Mouse (Mus musculus): ENCODE results near the gene Psme1. TPM values are rescaled to one million over a fixed set of nuclear protein-coding genes. Genes with fewer than 3 reads are reported as not detected.
A peak's percentile ranks its signal among the peaks of the same experiment; 100 is the strongest.

Psme1 gene
- polyA plus RNA-seq, 1 experiment from 2014 or later = 217 TPM

DNA sequence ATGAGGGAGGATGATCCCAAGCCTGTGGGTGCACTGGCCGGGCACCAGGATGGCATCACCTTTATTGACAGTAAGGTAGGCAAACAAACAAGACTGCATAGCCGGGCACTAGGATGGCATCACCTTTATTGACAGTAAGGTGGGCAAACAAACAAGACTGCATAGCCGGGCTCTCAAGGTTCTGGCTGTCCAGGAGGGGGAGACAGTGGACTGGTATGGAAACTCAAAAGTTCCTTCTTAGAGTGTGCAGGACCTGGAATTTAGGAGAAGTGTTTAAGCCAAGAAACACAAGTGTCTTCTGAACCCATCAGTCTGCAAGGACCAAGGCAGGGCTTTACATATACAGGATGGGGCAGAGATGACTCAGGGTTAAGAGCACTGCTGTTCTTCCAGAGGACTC lies 12.2 kb upstream of the Psme1 start:
- H3K4me2 ChIP-seq (ENCODE audit: low read depth, low read length) = no peak overlapping the region
- H3K9ac ChIP-seq (ENCODE audit: low read depth, low read length) = no peak overlapping the region
- H3K27me3 ChIP-seq (replicated peaks; ENCODE audit: control insufficient read depth, insufficient read depth, low read length) = no peaks in the 10 kb centered on the region
- ATAC-seq = no peak
- peaks cover 21% of the 10 kb centered on the region for H3K36me3 ChIP-seq (ENCODE audit: control insufficient read depth, insufficient read depth, low read length)
- H3K27ac ChIP-seq (ENCODE audit: low read length) = no peak overlapping the region
- no peak overlapping the region for H3K4me3 ChIP-seq (ENCODE audit: low read length)
- H3K4me1 ChIP-seq (ENCODE audit: control insufficient read depth, insufficient read depth, low read length) = peaks cover 11% of the 10 kb centered on the region
- no peaks in the 10 kb centered on the region for H3K9me3 ChIP-seq (ENCODE audit: control insufficient read depth, low read length)
- WGBS = 63% methylated on average over 3 of the region's 3 CpGs

GRCm38 (mm10) chr14:55567496-55567895 lies 10.4 kb upstream of the Psme1 start:
- Histone ChIP-seq H3K27ac (ENCODE audit: low read length) (no peak overlapping the region), H3K4me2 (ENCODE audit: low read depth, low read length) (no peak overlapping the region), H3K4me1 (ENCODE audit: control insufficient read depth, insufficient read depth, low read length) (no peaks in the 10 kb centered on the region), H3K36me3 (ENCODE audit: control insufficient read depth, insufficient read depth, low read length) (peaks cover 21% of the 10 kb centered on the region), H3K9me3 (ENCODE audit: control insufficient read depth, low read length) (no peaks in the 10 kb centered on the region), H3K4me3 (ENCODE audit: low read length) (no peak overlapping the region), H3K27me3 (replicated peaks; ENCODE audit: control insufficient read depth, insufficient read depth, low read length) (no peaks in the 10 kb centered on the region), H3K9ac (ENCODE audit: low read depth, low read length) (no peak overlapping the region)
- no peak for ATAC-seq
- 83% methylated on average over 3 of the region's 3 CpGs for WGBS

- Histone ChIP-seq H3K4me2 (ENCODE audit: low read depth, low read length) (no peak overlapping the region), H3K36me3 (ENCODE audit: control insufficient read depth, insufficient read depth, low read length) (peaks cover 12% of the 10 kb centered on the region), H3K9ac (ENCODE audit: low read depth, low read length) (no peak overlapping the region), H3K9me3 (ENCODE audit: control insufficient read depth, low read length) (no peaks in the 10 kb centered on the region), H3K27ac (ENCODE audit: low read length) (no peak overlapping the region), H3K27me3 (replicated peaks; ENCODE audit: control insufficient read depth, insufficient read depth, low read length) (no peaks in the 10 kb centered on the region), H3K4me1 (ENCODE audit: control insufficient read depth, insufficient read depth, low read length) (0 out of 2 replicates have a peak, but pooled peaks cover 3% of the 10 kb centered on the region), H3K4me3 (ENCODE audit: low read length) (no peak overlapping the region)
- 80% methylated on average over 2 of the region's 2 CpGs for WGBS
- no peak for ATAC-seq
These were observed 7.3 kb upstream of the Psme1 start for GRCm38 (mm10) chr14:55570588-55570987.

GRCm38 (mm10) chr14:55571760-55572159 lies 6.2 kb upstream of the Psme1 start:
- no peak overlapping the region for H3K27ac ChIP-seq (ENCODE audit: low read length)
- ATAC-seq = no peak
- H3K4me2 ChIP-seq (ENCODE audit: low read depth, low read length) = no peak overlapping the region

GRCm38 (mm10) chr14:55575302-55575701 lies 2.6 kb upstream of the Psme1 start, which contains the start of gene Fitm1:
Gene Fitm1, plus strand, starts transcription at chr14:55575617.
- Histone ChIP-seq H3K4me3 (ENCODE audit: low read length) (no peak within 1 kb of the TSS), H3K27ac (ENCODE audit: low read length) (no peak within 1 kb of the TSS), H3K4me1 (ENCODE audit: control insufficient read depth, insufficient read depth, low read length) (peaks cover 15% of the 10 kb centered on the region), H3K9me3 (ENCODE audit: control insufficient read depth, low read length) (no peaks in the 10 kb centered on the region), H3K4me2 (ENCODE audit: low read depth, low read length) (no peak within 1 kb of the TSS), H3K9ac (ENCODE audit: low read depth, low read length) (no peak within 1 kb of the TSS), H3K36me3 (ENCODE audit: control insufficient read depth, insufficient read depth, low read length) (peaks cover 5% of the 10 kb centered on the region), H3K27me3 (replicated peaks; ENCODE audit: control insufficient read depth, insufficient read depth, low read length) (no peaks in the 10 kb centered on the region)
- WGBS = 69% methylated on average over 8 of the region's 8 CpGs
- ATAC-seq = no peak

More at GRCm38 (mm10) chr14:55571760-55572159, 6.2 kb upstream of the Psme1 start:
- H3K9me3 ChIP-seq (ENCODE audit: control insufficient read depth, low read length) = no peaks in the 10 kb centered on the region
- 0 out of 2 replicates have a peak, but pooled peaks cover 3% of the 10 kb centered on the region for H3K4me1 ChIP-seq (ENCODE audit: control insufficient read depth, insufficient read depth, low read length)
- H3K27me3 ChIP-seq (replicated peaks; ENCODE audit: control insufficient read depth, insufficient read depth, low read length) = no peaks in the 10 kb centered on the region
- no peak overlapping the region for H3K4me3 ChIP-seq (ENCODE audit: low read length)
- peaks cover 7% of the 10 kb centered on the region; the same call in 1 of the 2 replicates for H3K36me3 ChIP-seq (ENCODE audit: control insufficient read depth, insufficient read depth, low read length)
- no peak overlapping the region for H3K9ac ChIP-seq (ENCODE audit: low read depth, low read length)

DNA sequence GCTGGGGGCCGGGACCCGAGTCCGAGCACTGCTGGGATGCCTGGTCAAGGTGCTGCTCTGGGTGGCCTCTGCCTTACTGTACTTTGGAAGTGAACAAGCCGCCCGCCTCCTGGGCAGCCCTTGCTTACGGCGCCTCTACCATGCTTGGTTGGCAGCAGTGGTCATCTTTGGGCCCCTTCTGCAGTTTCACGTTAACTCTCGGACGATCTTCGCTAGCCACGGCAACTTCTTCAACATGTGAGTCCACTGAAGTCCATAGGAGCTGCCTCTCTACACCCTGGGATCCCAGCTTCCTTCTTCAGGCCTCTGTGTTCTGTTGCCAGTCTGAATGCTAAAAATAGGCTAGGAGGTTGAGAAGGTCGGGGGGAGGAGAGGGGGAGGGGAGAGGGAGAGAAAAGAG lies 2.2 kb upstream of the Psme1 start:
- Histone ChIP-seq H3K4me2 (ENCODE audit: low read depth, low read length) (no peak overlapping the region), H3K4me3 (ENCODE audit: low read length) (no peak overlapping the region), H3K27ac (ENCODE audit: low read length) (no peak overlapping the region), H3K36me3 (ENCODE audit: control insufficient read depth, insufficient read depth, low read length) (peaks cover 8% of the 10 kb centered on the region), H3K4me1 (ENCODE audit: control insufficient read depth, insufficient read depth, low read length) (peaks cover 15% of the 10 kb centered on the region), H3K9ac (ENCODE audit: low read depth, low read length) (no peak overlapping the region), H3K27me3 (replicated peaks; ENCODE audit: control insufficient read depth, insufficient read depth, low read length) (no peaks in the 10 kb centered on the region), H3K9me3 (ENCODE audit: control insufficient read depth, low read length) (no peaks in the 10 kb centered on the region)
- ATAC-seq = no peak
- 73% methylated on average over 13 of the region's 13 CpGs for WGBS

DNA sequence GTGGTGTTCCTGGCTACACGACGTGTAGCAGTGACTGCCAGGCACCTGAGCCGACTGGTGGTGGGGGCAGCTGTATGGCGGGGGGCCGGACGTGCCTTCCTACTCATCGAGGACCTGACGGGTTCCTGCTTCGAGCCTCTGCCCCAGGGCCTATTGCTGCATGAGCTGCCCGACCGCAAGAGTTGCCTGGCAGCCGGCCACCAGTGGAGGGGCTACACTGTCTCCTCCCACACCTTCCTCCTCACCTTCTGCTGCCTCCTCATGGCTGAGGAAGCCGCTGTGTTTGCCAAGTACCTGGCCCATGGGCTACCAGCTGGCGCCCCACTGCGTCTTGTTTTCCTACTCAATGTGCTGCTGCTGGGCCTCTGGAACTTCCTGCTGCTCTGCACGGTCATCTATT lies 1.5 kb upstream of the Psme1 start:
- 81% methylated on average over 16 of the region's 16 CpGs for WGBS
- Histone ChIP-seq H3K4me1 (ENCODE audit: control insufficient read depth, insufficient read depth, low read length) (peaks cover 15% of the 10 kb centered on the region), H3K4me3 (ENCODE audit: low read length) (no peak overlapping the region), H3K4me2 (ENCODE audit: low read depth, low read length) (no peak overlapping the region), H3K9ac (ENCODE audit: low read depth, low read length) (no peak overlapping the region), H3K9me3 (ENCODE audit: control insufficient read depth, low read length) (no peaks in the 10 kb centered on the region), H3K27me3 (replicated peaks; ENCODE audit: control insufficient read depth, insufficient read depth, low read length) (no peaks in the 10 kb centered on the region), H3K36me3 (ENCODE audit: control insufficient read depth, insufficient read depth, low read length) (peaks cover 13% of the 10 kb centered on the region), H3K27ac (ENCODE audit: low read length) (no peak overlapping the region)
- no peak for ATAC-seq

GRCm38 (mm10) chr14:55578668-55579269 lies 846 bp downstream of the Psme1 start:
- peak; percentile 65 for ATAC-seq
- peaks cover 13% of the 10 kb centered on the region for H3K36me3 ChIP-seq (ENCODE audit: control insufficient read depth, insufficient read depth, low read length)
- peaks cover 15% of the 10 kb centered on the region for H3K4me1 ChIP-seq (ENCODE audit: control insufficient read depth, insufficient read depth, low read length)
- H3K4me2 ChIP-seq (ENCODE audit: low read depth, low read length) = peak overlapping the region; percentile 81
- H3K27me3 ChIP-seq (replicated peaks; ENCODE audit: control insufficient read depth, insufficient read depth, low read length) = no peaks in the 10 kb centered on the region
- 20% methylated on average over 6 of the region's 6 CpGs for WGBS
- H3K27ac ChIP-seq (ENCODE audit: low read length) = peak overlapping the region; percentile 89
- H3K9ac ChIP-seq (ENCODE audit: low read depth, low read length) = peak overlapping the region; percentile 96
- no peaks in the 10 kb centered on the region for H3K9me3 ChIP-seq (ENCODE audit: control insufficient read depth, low read length)
- H3K4me3 ChIP-seq (ENCODE audit: low read length) = peak overlapping the region; percentile 92

DNA sequence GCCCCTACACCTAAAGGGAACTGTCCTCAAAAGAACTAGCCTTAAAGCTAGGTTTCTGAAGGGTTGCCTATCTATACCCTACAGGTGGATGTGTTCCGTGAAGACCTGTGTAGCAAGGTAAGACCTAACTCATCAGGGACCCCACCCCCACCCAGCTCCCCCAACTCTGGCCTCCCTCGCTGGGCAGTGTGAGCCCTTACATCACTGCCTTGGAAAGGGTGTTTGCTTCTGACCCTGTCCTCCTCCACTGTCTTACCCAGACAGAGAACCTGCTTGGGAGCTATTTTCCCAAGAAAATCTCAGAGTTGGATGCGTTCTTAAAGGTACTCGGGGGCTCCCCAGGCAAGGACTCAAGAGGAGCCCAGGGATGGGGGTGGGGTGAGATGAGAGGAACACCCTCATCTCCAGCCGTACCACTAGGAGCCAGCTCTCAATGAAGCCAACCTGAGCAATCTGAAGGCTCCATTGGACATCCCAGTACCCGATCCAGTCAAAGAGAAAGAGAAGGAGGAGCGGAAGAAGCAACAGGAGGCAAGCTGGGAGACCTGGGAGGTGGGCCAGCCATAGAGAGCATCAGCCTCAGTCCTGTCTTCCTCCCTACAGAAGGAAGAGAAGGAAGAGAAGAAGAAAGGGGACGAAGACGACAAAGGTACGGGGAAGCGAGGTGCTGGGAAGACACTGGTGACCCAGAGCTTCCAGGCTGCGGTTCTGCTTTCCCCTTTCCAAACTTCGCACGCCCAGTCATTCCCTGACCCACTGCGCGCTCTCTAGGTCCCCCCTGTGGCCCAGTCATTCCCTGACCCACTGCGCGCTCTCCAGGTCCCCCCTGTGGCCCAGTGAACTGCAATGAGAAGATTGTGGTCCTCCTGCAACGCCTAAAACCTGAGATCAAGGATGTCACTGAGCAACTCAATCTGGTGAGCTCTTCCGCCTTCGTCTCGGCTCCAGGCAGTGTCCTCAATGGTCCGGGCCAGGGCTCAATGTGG lies 1.9 kb downstream of the Psme1 start:
- peaks cover 18% of the 10 kb centered on the region for H3K4me1 ChIP-seq (ENCODE audit: control insufficient read depth, insufficient read depth, low read length)
- no peak overlapping the region for H3K4me2 ChIP-seq (ENCODE audit: low read depth, low read length)
- no peak for ATAC-seq
- WGBS = 86% methylated on average over 23 of the region's 23 CpGs
- no peaks in the 10 kb centered on the region for H3K9me3 ChIP-seq (ENCODE audit: control insufficient read depth, low read length)
- no peak overlapping the region for H3K4me3 ChIP-seq (ENCODE audit: low read length)
- H3K9ac ChIP-seq (ENCODE audit: low read depth, low read length) = no peak overlapping the region
- H3K36me3 ChIP-seq (ENCODE audit: control insufficient read depth, insufficient read depth, low read length) = peaks cover 13% of the 10 kb centered on the region
- H3K27ac ChIP-seq (ENCODE audit: low read length) = no peak overlapping the region
- no peaks in the 10 kb centered on the region for H3K27me3 ChIP-seq (replicated peaks; ENCODE audit: control insufficient read depth, insufficient read depth, low read length)

Data from intestine, embryonic 16.5 days (tissue).